Mouse (Mus musculus) neural tube, embryonic 15.5 days (tissue): ENCODE results near the gene Swap70. TPM values are rescaled to one million over a fixed set of nuclear protein-coding genes. Genes with fewer than 3 reads are reported as not detected.

ENCODE experiments used
- ATAC-seq: fragments of 200-750 bp; cut with Nextera tagmentation; 2 replicates; pipeline ENCODE4 v1.8.0; 2017; ENCODE audit warnings: mild to moderate bottlenecking, moderate TSS enrichment, moderate library complexity; ENCODE audit not compliant: low FRiP score
- H3K27ac ChIP-seq: fragments of 300-500 bp; sonication (generic); replicated peaks from 2 replicates; pipeline ENCODE4 v1.5.1; 2015; ENCODE audit warnings: mild to moderate bottlenecking, inconsistent platforms
- H3K27me3 ChIP-seq: fragments of 300-500 bp; sonication (generic); replicated peaks from 2 replicates; pipeline ENCODE4 v1.6.1; 2015; ENCODE audit warnings: inconsistent platforms
- H3K36me3 ChIP-seq: fragments of 300-500 bp; sonication (generic); 2 replicates; pipeline ENCODE4 v1.6.1; 2015; ENCODE audit warnings: inconsistent platforms
- H3K4me1 ChIP-seq: fragments of 300-500 bp; sonication (generic); 2 replicates; pipeline ENCODE4 v1.6.1; 2015; ENCODE audit warnings: inconsistent platforms
- H3K4me2 ChIP-seq: fragments of 300-500 bp; sonication (generic); 2 replicates; pipeline ENCODE4 v1.6.1; 2015; ENCODE audit warnings: inconsistent platforms, mild to moderate bottlenecking, moderate library complexity
- H3K4me3 ChIP-seq: fragments of 300-500 bp; sonication (generic); replicated peaks from 2 replicates; pipeline ENCODE4 v1.5.1; 2015; ENCODE audit warnings: mild to moderate bottlenecking, inconsistent platforms
- H3K9ac ChIP-seq: fragments of 300-500 bp; sonication (generic); replicated peaks from 2 replicates; pipeline ENCODE4 v1.6.1; 2015; ENCODE audit warnings: mild to moderate bottlenecking, inconsistent platforms
- H3K9me3 ChIP-seq: fragments of 300-500 bp; sonication (generic); replicated peaks from 2 replicates; pipeline ENCODE4 v1.6.1; 2016; ENCODE audit warnings: inconsistent platforms
- WGBS: fragments of 180-500 bp; shearing (Covaris S2); methylation state at CpG from one replicate; pipeline ENCODE4 v1.1.7; 2015; ENCODE audit warnings: mixed read lengths; 5-methylcytosine and 5-hydroxymethylcytosine counted together
- polyA plus RNA-seq: library from polyadenylated mRNA; unstranded; fragments of >200 nt; fragmentation: Nextera tagmentation; extraction: Ambion mirVana; gene quantifications from 2 replicates; pipeline ENCODE4 v1.2.1, GENCODE M21; 2015

Gene Swap70
- polyA plus RNA-seq, 1 experiment from 2014 or later: 11.9 TPM

DNA sequence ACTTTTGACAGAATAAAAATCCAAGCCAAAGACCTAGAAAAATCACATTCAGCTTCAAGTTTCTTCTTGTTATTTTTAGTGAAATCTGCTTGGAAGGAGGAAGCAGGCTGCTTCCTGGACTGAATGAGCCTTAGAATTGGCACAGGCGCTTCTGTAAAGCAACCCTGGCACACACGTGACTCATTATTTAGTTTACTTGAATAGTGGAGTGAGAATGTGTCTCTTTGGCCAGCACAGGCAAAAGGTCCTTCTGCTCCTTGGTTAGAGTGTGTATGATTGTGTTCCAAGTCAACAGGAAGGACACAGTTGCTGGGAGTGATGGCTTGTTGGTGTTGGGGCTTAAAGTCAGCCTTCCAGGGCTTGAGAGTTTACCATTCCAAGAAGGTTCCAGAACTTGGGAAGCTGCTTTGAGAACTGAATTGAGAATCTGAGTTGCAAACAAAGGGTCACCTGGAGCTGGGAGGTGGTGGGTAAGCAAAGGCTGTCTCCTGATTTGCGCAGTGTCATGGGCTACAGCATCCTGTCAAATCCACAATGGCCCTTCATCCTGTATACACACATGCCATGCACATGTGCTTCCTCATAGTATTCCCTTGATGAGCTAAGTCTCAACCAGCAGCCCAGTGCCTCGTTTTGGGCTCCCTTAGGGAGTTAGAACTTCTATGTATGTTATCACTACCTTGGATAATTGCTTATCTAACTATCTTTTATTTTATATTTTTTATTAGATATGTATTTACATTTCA, 38.6 kb downstream of the Swap70 start:
- ATAC-seq: no peak

DNA sequence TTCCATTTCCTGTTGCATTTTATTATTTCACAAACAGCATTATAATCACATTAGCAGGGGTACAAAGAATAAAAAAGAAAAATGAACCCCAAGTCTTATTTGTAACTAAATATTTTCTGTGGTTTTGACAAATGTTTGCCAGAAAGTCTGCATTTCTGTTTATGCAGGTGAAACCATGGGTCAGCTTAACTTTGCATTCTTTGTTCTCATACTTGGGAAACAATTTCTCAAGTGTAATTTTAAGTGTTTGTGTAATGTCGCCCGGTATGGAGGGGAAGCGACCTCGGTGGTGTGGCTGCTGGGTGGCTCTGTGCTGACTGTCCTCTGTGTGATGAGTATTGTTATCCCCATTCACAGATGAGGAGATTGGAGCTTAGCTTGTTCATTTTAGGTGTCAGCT, 40.3 kb downstream of the Swap70 start:
- 93% methylated on average over 4 of the region's 4 CpGs for WGBS
- no peaks in the 10 kb centered on the region for H3K36me3 ChIP-seq

More for the DNA sequence above, 38.6 kb downstream of the Swap70 start:
- Histone ChIP-seq H3K4me2 (no peak overlapping the region), H3K4me1 (peaks cover 3% of the 10 kb centered on the region; the same call in 1 of the 2 replicates), H3K27ac (no peak overlapping the region), H3K27me3 (no peaks in the 10 kb centered on the region), H3K9me3 (no peaks in the 10 kb centered on the region), H3K36me3 (no peaks in the 10 kb centered on the region), H3K9ac (no peak overlapping the region), H3K4me3 (no peak overlapping the region)
- 73% methylated on average over 4 of the region's 4 CpGs for WGBS

DNA sequence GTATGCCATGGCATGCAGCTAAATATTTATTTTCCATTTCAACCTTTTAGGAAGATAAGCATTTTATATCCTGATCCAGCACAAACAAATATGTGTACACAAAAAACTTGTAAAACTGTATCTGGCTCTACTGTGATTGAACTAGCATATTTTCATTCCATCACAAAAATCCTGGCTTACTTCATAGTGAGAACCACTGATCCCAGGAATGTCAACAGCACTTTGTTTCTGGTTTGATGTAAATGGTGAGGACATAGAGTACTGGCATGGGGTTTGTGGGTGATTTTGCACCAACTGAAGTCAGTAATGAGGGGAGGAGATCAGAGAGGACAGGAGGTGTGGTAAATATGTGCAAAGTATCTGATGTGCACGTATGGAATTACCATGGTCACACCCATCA, 41.1 kb downstream of the Swap70 start:
- no peaks in the 10 kb centered on the region for H3K9me3 ChIP-seq

More for the DNA sequence above, 40.3 kb downstream of the Swap70 start:
- Histone ChIP-seq H3K27me3 (no peaks in the 10 kb centered on the region), H3K9me3 (no peaks in the 10 kb centered on the region), H3K9ac (no peak overlapping the region), H3K4me3 (no peak overlapping the region), H3K4me1 (peaks cover 3% of the 10 kb centered on the region; the same call in 1 of the 2 replicates), H3K27ac (no peak overlapping the region), H3K4me2 (no peak overlapping the region)
- no peak for ATAC-seq

DNA sequence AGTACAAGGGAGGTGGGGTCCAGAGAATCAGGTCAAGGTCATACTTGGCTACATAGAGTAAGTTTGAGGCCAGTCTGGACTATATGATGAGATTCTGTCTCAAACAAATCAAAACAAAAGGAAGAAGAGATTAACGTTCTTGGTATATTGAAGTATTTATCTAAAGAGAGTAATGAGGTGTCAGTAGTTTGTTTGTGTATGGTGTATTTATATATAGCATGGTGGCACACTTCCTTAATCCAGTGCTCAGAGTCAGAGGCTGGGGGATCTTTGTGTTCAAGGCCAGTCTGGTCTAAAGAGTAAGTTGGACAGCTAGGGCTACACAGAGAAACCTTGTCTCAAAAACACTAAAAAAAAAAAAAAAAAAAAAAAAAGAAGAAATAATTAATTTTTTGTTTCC, 42.0 kb downstream of the Swap70 start:
- H3K27me3 ChIP-seq: no peaks in the 10 kb centered on the region
- H3K9ac ChIP-seq: no peak overlapping the region
- H3K4me3 ChIP-seq: no peak overlapping the region
- H3K9me3 ChIP-seq: no peaks in the 10 kb centered on the region
- no peak for ATAC-seq
- no peaks in the 10 kb centered on the region for H3K36me3 ChIP-seq
- peaks cover 3% of the 10 kb centered on the region; the same call in 1 of the 2 replicates for H3K4me1 ChIP-seq
- 85% methylated on average over 1 of the region's 1 CpGs for WGBS
- H3K4me2 ChIP-seq: no peak overlapping the region
- no peak overlapping the region for H3K27ac ChIP-seq

More for the DNA sequence above, 41.1 kb downstream of the Swap70 start:
- Histone ChIP-seq H3K9ac (no peak overlapping the region), H3K4me2 (no peak overlapping the region), H3K27me3 (no peaks in the 10 kb centered on the region), H3K36me3 (no peaks in the 10 kb centered on the region), H3K4me3 (no peak overlapping the region), H3K4me1 (peaks cover 3% of the 10 kb centered on the region; the same call in 1 of the 2 replicates), H3K27ac (no peak overlapping the region)
- 82% methylated on average over 1 of the region's 1 CpGs for WGBS
- no peak for ATAC-seq

DNA sequence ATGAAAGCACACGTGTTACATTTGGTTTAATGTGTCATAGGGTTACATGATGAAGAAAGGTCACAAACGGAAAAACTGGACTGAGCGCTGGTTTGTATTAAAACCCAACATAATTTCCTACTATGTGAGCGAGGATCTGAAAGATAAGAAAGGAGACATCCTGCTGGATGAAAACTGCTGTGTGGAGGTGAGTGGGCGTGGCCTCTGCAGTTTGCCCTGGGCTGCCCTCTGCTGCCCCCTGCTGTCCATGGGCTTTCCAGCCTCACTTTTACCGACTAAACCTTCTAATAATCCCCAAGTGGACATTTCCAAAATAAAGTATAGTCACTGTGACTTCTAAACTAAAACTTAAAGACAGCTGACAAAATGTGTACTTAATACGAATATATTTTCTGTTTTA, 44.3 kb downstream of the Swap70 start:
- Histone ChIP-seq H3K9me3 (no peaks in the 10 kb centered on the region), H3K4me1 (peaks cover 3% of the 10 kb centered on the region; the same call in 1 of the 2 replicates), H3K9ac (no peak overlapping the region), H3K27ac (no peak overlapping the region), H3K4me3 (no peak overlapping the region), H3K36me3 (no peaks in the 10 kb centered on the region), H3K4me2 (no peak overlapping the region), H3K27me3 (no peaks in the 10 kb centered on the region)
- ATAC-seq: no peak
- 38% methylated on average over 7 of the region's 7 CpGs for WGBS

DNA sequence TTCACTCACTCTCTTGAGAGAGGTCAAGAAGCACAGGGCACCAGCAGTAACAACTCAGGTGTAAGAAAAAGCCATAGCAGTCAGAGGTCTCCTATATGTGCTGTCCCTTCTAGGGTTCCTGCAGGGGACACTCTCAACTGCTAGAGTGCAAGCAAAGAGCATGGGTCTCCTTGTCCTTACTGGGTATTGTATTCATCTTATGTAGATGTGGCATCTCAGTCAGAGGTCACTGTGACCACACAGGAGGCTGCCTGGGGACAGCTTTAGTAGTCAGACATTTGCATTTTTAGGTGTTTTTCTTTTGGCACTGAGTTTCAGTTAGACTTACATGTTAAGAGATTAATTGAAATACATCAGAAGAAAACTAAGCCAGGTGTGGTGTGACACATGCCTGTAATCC, 45.5 kb downstream of the Swap70 start:
- Histone ChIP-seq H3K36me3 (no peaks in the 10 kb centered on the region), H3K9ac (no peak overlapping the region), H3K4me3 (no peak overlapping the region), H3K4me1 (peaks cover 3% of the 10 kb centered on the region; the same call in 1 of the 2 replicates), H3K4me2 (no peak overlapping the region), H3K9me3 (no peaks in the 10 kb centered on the region), H3K27ac (no peak overlapping the region), H3K27me3 (no peaks in the 10 kb centered on the region)
- ATAC-seq: no peak

DNA sequence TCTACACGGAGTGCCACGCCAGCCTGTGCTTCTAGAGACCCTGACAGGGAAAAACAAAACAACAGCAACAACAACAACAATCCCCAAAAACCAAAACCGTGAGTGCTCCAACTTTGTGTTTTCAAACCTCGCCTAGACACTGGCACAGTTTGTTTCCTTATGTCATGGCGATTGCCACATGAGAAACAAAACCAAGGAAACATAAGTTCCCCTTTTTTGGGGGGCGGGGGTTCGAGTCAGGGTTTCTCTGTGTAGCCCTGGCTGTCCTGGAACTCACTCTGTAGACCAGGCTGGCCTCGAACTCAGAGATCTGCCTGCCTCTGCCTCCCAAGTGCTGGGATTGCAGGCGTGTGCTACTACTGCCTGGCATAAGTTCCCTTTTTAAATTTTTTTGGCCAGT, 46.5 kb downstream of the Swap70 start:
- H3K4me3 ChIP-seq: no peak overlapping the region
- H3K4me1 ChIP-seq: no peaks in the 10 kb centered on the region
- 96% methylated on average over 9 of the region's 9 CpGs for WGBS
- H3K27ac ChIP-seq: no peak overlapping the region
- no peak overlapping the region for H3K9ac ChIP-seq
- no peak for ATAC-seq
- no peaks in the 10 kb centered on the region for H3K36me3 ChIP-seq
- no peaks in the 10 kb centered on the region for H3K9me3 ChIP-seq
- no peaks in the 10 kb centered on the region for H3K27me3 ChIP-seq
- no peak overlapping the region for H3K4me2 ChIP-seq

DNA sequence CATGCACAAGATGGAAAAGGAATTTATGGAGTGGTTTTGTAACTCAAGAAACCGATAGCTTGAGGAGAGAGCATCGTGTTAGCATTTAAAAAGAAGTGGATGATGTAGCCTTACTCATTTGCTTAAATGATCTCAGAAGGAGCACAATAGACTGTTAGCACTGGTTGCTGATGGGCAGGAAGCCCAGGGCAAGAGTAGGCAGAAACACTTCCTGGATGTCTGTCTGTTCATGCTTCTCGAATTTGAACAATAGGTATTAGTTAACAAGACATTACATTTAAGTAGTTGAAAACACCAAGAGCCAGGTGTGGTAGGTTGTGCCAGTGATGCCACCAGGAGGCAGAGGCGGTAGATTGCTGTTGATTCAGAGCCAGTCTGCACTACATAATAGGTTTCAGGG, 47.0 kb downstream of the Swap70 start:
- H3K9me3 ChIP-seq: no peaks in the 10 kb centered on the region
- no peaks in the 10 kb centered on the region for H3K27me3 ChIP-seq
- ATAC-seq: no peak
- H3K4me3 ChIP-seq: no peak overlapping the region
- no peak overlapping the region for H3K27ac ChIP-seq
- no peaks in the 10 kb centered on the region for H3K36me3 ChIP-seq
- 73% methylated on average over 4 of the region's 4 CpGs for WGBS
- H3K4me1 ChIP-seq: no peaks in the 10 kb centered on the region
- no peak overlapping the region for H3K4me2 ChIP-seq
- no peak overlapping the region for H3K9ac ChIP-seq

DNA sequence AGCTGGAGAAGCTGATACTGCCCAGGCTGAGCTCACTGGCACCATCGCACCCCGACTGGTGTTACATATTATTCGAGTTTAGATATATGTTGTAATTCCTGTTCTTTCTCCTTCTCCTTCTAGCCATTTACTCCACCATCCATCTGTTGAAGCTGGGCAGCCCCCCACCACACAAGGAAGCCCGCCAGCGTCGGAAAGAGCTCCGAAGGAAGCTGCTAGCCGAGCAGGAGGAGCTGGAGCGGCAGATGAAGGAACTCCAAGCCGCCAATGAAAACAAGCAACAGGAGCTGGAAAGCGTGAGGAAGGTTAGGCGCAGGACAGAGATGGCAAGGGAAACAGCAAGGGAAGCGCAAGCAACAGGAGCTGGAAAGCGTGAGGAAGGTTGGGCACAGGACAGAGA, 48.3 kb downstream of the Swap70 start:
- 93% methylated on average over 14 of the region's 14 CpGs for WGBS
- no peak overlapping the region for H3K9ac ChIP-seq
- ATAC-seq: no peak
- H3K4me1 ChIP-seq: no peaks in the 10 kb centered on the region
- no peaks in the 10 kb centered on the region for H3K27me3 ChIP-seq
- H3K36me3 ChIP-seq: no peaks in the 10 kb centered on the region
- no peaks in the 10 kb centered on the region for H3K9me3 ChIP-seq
- no peak overlapping the region for H3K27ac ChIP-seq
- no peak overlapping the region for H3K4me3 ChIP-seq
- H3K4me2 ChIP-seq: no peak overlapping the region

DNA sequence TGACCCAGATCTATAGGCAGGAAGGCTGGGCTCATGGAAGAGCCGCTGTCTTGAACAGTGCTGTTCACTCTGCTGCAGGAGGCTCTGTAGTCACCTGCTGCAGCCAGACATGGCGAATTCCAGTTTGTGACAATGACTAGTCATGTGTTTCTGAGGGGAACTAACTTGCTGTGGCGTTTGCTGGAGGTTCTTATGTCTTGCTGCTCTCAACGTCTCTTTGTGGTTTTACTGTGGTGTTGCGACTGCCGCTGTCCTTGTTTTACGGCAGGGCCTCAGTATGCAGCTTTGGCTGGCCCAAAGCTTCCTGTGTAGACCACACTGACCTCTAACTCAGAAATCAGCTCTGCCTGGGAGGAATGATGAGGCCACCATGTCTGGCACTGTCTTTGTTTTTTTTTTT, 48.9 kb downstream of the Swap70 start:
- H3K4me3 ChIP-seq: no peak overlapping the region
- 72% methylated on average over 7 of the region's 7 CpGs for WGBS
- H3K36me3 ChIP-seq: no peaks in the 10 kb centered on the region
- no peaks in the 10 kb centered on the region for H3K4me1 ChIP-seq
- no peak overlapping the region for H3K27ac ChIP-seq
- H3K27me3 ChIP-seq: no peaks in the 10 kb centered on the region
- ATAC-seq: no peak
- no peak overlapping the region for H3K4me2 ChIP-seq
- no peaks in the 10 kb centered on the region for H3K9me3 ChIP-seq
- H3K9ac ChIP-seq: no peak overlapping the region

DNA sequence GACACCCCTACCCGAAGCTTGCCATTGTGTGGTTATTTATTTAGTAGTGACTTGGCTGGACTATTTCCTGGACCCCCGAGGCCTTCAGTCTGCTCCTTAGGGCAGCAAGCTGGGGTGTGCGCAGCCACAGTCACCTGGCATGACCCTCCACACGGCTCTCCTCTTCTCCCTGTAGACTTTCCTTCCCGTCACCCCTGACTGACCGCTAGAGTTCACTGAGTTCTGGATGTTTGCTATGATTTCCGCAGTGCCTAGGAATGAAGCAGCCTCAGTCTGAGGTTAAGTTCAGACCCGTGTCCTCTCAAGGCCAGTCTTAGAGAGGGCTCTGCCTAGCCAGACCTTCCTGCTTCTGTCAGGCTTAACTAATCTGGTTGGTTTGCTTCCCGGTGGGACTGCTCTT, 50.3 kb downstream of the Swap70 start:
- Histone ChIP-seq H3K9ac (no peak overlapping the region), H3K4me3 (no peak overlapping the region), H3K27ac (no peak overlapping the region), H3K36me3 (no peaks in the 10 kb centered on the region), H3K27me3 (no peaks in the 10 kb centered on the region), H3K9me3 (no peaks in the 10 kb centered on the region), H3K4me1 (no peaks in the 10 kb centered on the region), H3K4me2 (no peak overlapping the region)
- WGBS: 77% methylated on average over 9 of the region's 9 CpGs
- ATAC-seq: no peak

DNA sequence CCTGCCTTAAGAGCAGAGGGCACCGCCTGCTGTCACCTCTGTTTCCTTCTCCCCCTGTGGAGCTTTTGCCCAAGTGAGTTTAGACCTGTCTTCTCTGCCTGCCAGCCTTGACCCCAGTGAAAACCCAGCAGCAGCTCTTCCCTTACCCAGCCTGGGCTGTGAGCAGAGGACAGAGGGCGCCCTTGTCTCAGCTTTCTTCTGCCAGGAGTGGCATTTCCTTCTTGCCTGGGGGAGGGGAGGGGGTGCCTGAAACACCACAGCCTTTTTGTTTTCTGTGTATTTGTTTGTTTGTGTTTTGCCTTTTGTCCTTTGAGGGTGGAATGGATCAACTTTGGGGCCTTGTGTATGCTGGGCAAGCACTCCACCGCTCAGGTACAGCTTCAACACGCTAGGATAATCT, 50.9 kb downstream of the Swap70 start:
- ATAC-seq: no peak
- H3K9me3 ChIP-seq: no peaks in the 10 kb centered on the region
- no peak overlapping the region for H3K27ac ChIP-seq
- WGBS: 91% methylated on average over 4 of the region's 4 CpGs
- H3K9ac ChIP-seq: no peak overlapping the region
- H3K36me3 ChIP-seq: no peaks in the 10 kb centered on the region
- no peak overlapping the region for H3K4me3 ChIP-seq
- no peaks in the 10 kb centered on the region for H3K27me3 ChIP-seq
- no peak overlapping the region for H3K4me2 ChIP-seq
- H3K4me1 ChIP-seq: no peaks in the 10 kb centered on the region
